In the genomic region with DNA sequence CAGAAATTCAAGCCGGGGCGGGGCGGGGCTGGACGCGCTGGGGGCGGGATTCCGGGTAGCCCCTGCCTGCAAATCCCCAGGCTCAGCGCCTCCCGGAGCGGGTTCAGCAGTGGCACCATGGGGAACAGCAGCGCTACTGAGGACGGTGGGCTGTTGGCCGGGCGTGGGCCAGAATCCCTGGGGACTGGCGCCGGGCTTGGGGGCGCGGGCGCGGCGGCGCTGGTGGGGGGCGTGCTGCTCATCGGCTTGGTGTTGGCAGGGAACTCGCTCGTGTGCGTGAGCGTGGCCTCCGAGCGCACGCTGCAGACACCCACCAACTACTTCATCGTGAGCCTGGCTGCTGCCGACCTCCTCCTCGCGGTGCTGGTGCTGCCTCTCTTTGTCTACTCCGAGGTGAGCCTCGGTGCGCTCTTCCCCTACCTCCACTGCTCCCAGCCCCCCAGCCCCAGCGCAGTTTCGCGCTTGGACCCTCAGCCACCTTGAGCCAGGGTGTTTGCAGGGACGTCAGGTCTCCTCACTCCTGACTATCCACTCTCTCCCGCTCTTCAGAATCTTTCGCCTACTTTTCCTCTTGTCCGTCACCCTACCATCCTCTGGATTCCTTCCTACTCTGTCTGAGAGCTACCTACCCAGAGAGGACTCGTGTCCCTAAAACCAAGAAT, we compare ENCODE assay signal across 9 mouse cellular contexts. TPM values are rescaled to one million over a fixed set of nuclear protein-coding genes. Genes with fewer than 3 reads are reported as not detected.
DNase-seq lines count a peak whose midpoint lies in the region; ATAC-seq and TF ChIP-seq lines count a peak whose summit lies in the region.
"Had no signal": no experiment of that assay in that cellular context is flagged by ENCODE, and none has a peak within 500 bp of the region (broad histone marks: within the 10 kb centered on the region; RNA-seq: fewer than 3 reads in every experiment).

TSS of gene Drd4 (plus strand) at position 86 of the 662 bp plus-strand sequence.

- H3K4me2 ChIP-seq in kidney, embryonic 16.5 days (replicated peaks; ENCODE audit: low read depth, low read length) = peak within 1 kb of the TSS; percentile 84
- H3K4me2 ChIP-seq in heart, postnatal 0 days (ENCODE audit: low read depth, low read length) = peak within 1 kb of the TSS; percentile 66
- peak within 1 kb of the TSS; percentile 57 for H3K4me2 ChIP-seq in liver, embryonic 16.5 days (ENCODE audit: low read depth, low read length)
- peak within 1 kb of the TSS; percentile 85 for H3K4me2 ChIP-seq in stomach, embryonic 14.5 days (replicated peaks; ENCODE audit: low read depth, low read length)

- H3K27me3 ChIP-seq in kidney, embryonic 16.5 days (ENCODE audit: insufficient read depth, low read length) = peaks cover 47% of the 10 kb centered on the region
- H3K27me3 ChIP-seq in kidney, adult 2 months (replicated peaks; ENCODE audit: control insufficient read depth, insufficient read depth, low read length) = peaks cover 3% of the 10 kb centered on the region; the same call in 1 of the 2 replicates
- peaks cover 54% of the 10 kb centered on the region for H3K27me3 ChIP-seq in heart, postnatal 0 days (ENCODE audit: control insufficient read depth, insufficient read depth, low read length)
- H3K27me3 ChIP-seq in liver, embryonic 16.5 days (ENCODE audit: control insufficient read depth, insufficient read depth, low read depth, low read length) = peaks cover 60% of the 10 kb centered on the region
- H3K27me3 ChIP-seq in stomach, embryonic 14.5 days (ENCODE audit: control insufficient read depth, insufficient read depth, low read length) = peaks cover 31% of the 10 kb centered on the region

- H3K9me3 ChIP-seq in kidney, embryonic 16.5 days (ENCODE audit: low read length) = no peaks in the 10 kb centered on the region
- no peaks in the 10 kb centered on the region for H3K9me3 ChIP-seq in heart, postnatal 0 days (replicated peaks; ENCODE audit: control insufficient read depth, low read length)
- no peaks in the 10 kb centered on the region for H3K9me3 ChIP-seq in liver, embryonic 16.5 days (replicated peaks; ENCODE audit: control insufficient read depth, low read length)
- no peaks in the 10 kb centered on the region for H3K9me3 ChIP-seq in stomach, embryonic 14.5 days (ENCODE audit: control insufficient read depth, low read depth, low read length)

- TF ChIP-seq EP300 in heart, postnatal 0 days (IDR thresholded peaks at IDR 0.05; ENCODE audit: low read depth) = no peak

- peaks cover 15% of the 10 kb centered on the region for H3K4me1 ChIP-seq in kidney, embryonic 16.5 days (ENCODE audit: insufficient read depth, low read length)
- H3K4me1 ChIP-seq in kidney, adult 2 months (ENCODE audit: control insufficient read depth, insufficient read depth, low read length) = peaks cover 5% of the 10 kb centered on the region
- peaks cover 15% of the 10 kb centered on the region for H3K4me1 ChIP-seq in heart, postnatal 0 days (ENCODE audit: control insufficient read depth, insufficient read depth)
- H3K4me1 ChIP-seq in liver, embryonic 16.5 days (ENCODE audit: control insufficient read depth, low read depth, low read length) = peaks cover 4% of the 10 kb centered on the region
- H3K4me1 ChIP-seq in stomach, embryonic 14.5 days (ENCODE audit: control insufficient read depth, insufficient read depth, low read length) = 0 out of 2 replicates have a peak, but pooled peaks cover 13% of the 10 kb centered on the region

- TF ChIP-seq CTCF in kidney, adult 2 months (conservative IDR thresholded peaks at IDR 0.05; ENCODE audit: insufficient read depth, insufficient read length, low read depth, low read length) = no peak
- no peak for TF ChIP-seq CTCF in brain, embryonic 14.5 days (IDR thresholded peaks at IDR 0.05; ENCODE audit: borderline replicate concordance, extremely low read depth, insufficient read depth, insufficient read length)
- no peak for TF ChIP-seq CTCF in heart, postnatal 0 days (IDR thresholded peaks at IDR 0.05; ENCODE audit: low read depth)

- no peak for DNase-seq in kidney, adult 2 months
- peak; percentile 64 for DNase-seq in brain, embryonic 14.5 days (ENCODE audit: low read depth)
- DNase-seq in heart, postnatal 0 days (ENCODE audit: low spot score) = no peak
- DNase-seq in layer of hippocampus, adult 9-10 months (ENCODE audit: low spot score) = no peak
- DNase-seq in thymus, postnatal 25 days = no peak

- no peak for TF ChIP-seq POLR2A in kidney, adult 2 months (IDR thresholded peaks at IDR 0.05; ENCODE audit: low read depth, low read length)
- TF ChIP-seq POLR2A in brain, embryonic 14.5 days (IDR thresholded peaks at IDR 0.05; ENCODE audit: borderline replicate concordance, extremely low read depth, insufficient read depth, insufficient read length, poor library complexity, severe bottlenecking) = no peak

- peak; percentile 73 for ATAC-seq in kidney, embryonic 16.5 days (ENCODE audit: low FRiP score, low TSS enrichment)
- ATAC-seq in heart, postnatal 0 days (ENCODE audit: insufficient read depth, low read depth) = no peak
- no peak for ATAC-seq in liver, embryonic 16.5 days (ENCODE audit: low read depth)
- peak; percentile 79; the same call in 1 of the 2 replicates for ATAC-seq in stomach, embryonic 14.5 days (ENCODE audit: insufficient number of reproducible peaks, insufficient read depth, low FRiP score, low read depth)

- peak within 1 kb of the TSS; percentile 50 for H3K4me3 ChIP-seq in kidney, embryonic 16.5 days (ENCODE audit: low read length)
- H3K4me3 ChIP-seq in kidney, adult 2 months (ENCODE audit: insufficient read depth, low read depth, low read length) = no peak within 1 kb of the TSS
- peak within 1 kb of the TSS; percentile 47 for H3K4me3 ChIP-seq in heart, postnatal 0 days (ENCODE audit: low read depth, low read length)
- H3K4me3 ChIP-seq in liver, embryonic 16.5 days (ENCODE audit: low read depth, low read length) = peak within 1 kb of the TSS; percentile 35
- H3K4me3 ChIP-seq in stomach, embryonic 14.5 days (ENCODE audit: low read depth, low read length) = peak within 1 kb of the TSS; percentile 40

- H3K36me3 ChIP-seq in kidney, embryonic 16.5 days (ENCODE audit: insufficient read depth, low read length) = no peaks in the 10 kb centered on the region
- H3K36me3 ChIP-seq in kidney, adult 2 months (ENCODE audit: control insufficient read depth, insufficient read depth, low read length) = no peaks in the 10 kb centered on the region
- H3K36me3 ChIP-seq in heart, postnatal 0 days (replicated peaks; ENCODE audit: control insufficient read depth, insufficient read depth, low read length) = peaks cover 6% of the 10 kb centered on the region; the same call in 1 of the 2 replicates
- H3K36me3 ChIP-seq in liver, embryonic 16.5 days (ENCODE audit: control insufficient read depth, insufficient read depth) = 0 out of 2 replicates have a peak, but pooled peaks cover under 1% of the 10 kb centered on the region
- H3K36me3 ChIP-seq in stomach, embryonic 14.5 days (ENCODE audit: control insufficient read depth, insufficient read depth, low read length) = no peaks in the 10 kb centered on the region

- 3% methylated on average over 40 of the region's 46 CpGs for WGBS in kidney, embryonic 16.5 days
- WGBS in kidney, adult 2 months = 12% methylated on average over 46 of the region's 46 CpGs
- WGBS in heart, postnatal 0 days = 4% methylated on average over 41 of the region's 46 CpGs
- 3% methylated on average over 46 of the region's 46 CpGs for WGBS in liver, embryonic 16.5 days (ENCODE audit: insufficient replicate concordance)
- WGBS in stomach, embryonic 14.5 days = 3% methylated on average over 44 of the region's 46 CpGs

- H3K9ac ChIP-seq in kidney, embryonic 16.5 days (replicated peaks; ENCODE audit: low read length) = peak within 1 kb of the TSS; percentile 59
- H3K9ac ChIP-seq in heart, postnatal 0 days (replicated peaks; ENCODE audit: low read depth, low read length) = no peak within 1 kb of the TSS
- no peak within 1 kb of the TSS for H3K9ac ChIP-seq in liver, embryonic 16.5 days (ENCODE audit: low read depth, low read length)
- H3K9ac ChIP-seq in stomach, embryonic 14.5 days (replicated peaks; ENCODE audit: low read depth, low read length) = no peak within 1 kb of the TSS

- no peak within 1 kb of the TSS for H3K27ac ChIP-seq in kidney, embryonic 16.5 days (ENCODE audit: low read length)
- no peak within 1 kb of the TSS for H3K27ac ChIP-seq in kidney, adult 2 months (ENCODE audit: insufficient read depth, low read depth, low read length)
- H3K27ac ChIP-seq in heart, postnatal 0 days (ENCODE audit: low read depth) = no peak within 1 kb of the TSS
- H3K27ac ChIP-seq in liver, embryonic 16.5 days (ENCODE audit: low read length) = no peak within 1 kb of the TSS
- no peak within 1 kb of the TSS for H3K27ac ChIP-seq in stomach, embryonic 14.5 days (ENCODE audit: low read length)

RNA-seq across cellular contexts. Expression of gene Drd4, which starts in this region (rescaled TPM):
- polyA plus RNA-seq in kidney, embryonic 16.5 days (2015; fragmentation: Nextera tagmentation; extraction: Ambion mirVana) = 1.3 and 1.5 TPM in 2 replicates
- polyA plus RNA-seq in kidney, adult 2 months (2012; rRNA removed) = 0.03 TPM in 1 of 2 replicates, not detected in the other
- 1.2 and 1.4 TPM in 2 replicates for polyA plus RNA-seq in brain, embryonic 14.5 days (2012; rRNA removed)
- not detected in 2 replicates for total RNA-seq in heart, postnatal 0 days (2014; rRNA removed; ENCODE audit: low replicate concordance)
- 0.07 TPM in 1 of 2 replicates, not detected in the other for polyA plus RNA-seq in heart, postnatal 0 days (2015; fragmentation: Nextera tagmentation; extraction: Ambion mirVana)
- not detected in 2 replicates for polyA plus RNA-seq in liver, embryonic 16.5 days (2015; fragmentation: Nextera tagmentation; extraction: Ambion mirVana)
- polyA plus RNA-seq in stomach, embryonic 14.5 days (2014; fragmentation: Nextera tagmentation; extraction: Ambion mirVana) = 0.20 and 0.35 TPM in 2 replicates
- total RNA-seq: liver, adult 2 months had no signal
- polyA plus RNA-seq: liver, adult 2 months had no signal

Comparison
In these comparisons a context has a peak if more than half of its experiments do, and no peak if none do; other contexts are left out.
1. Peak in ATAC-seq, H3K4me3 ChIP-seq and H3K4me2 ChIP-seq in stomach, embryonic 14.5 days; RNA of the gene not detected or under 1 TPM.